Mouse (Mus musculus) c-Kit-negative CD71-positive TER-119-positive erythroid progenitor cells, embryonic 14.5 days (primary cell): ENCODE measurements around the gene Iah1.

Experiments used
- DNase-seq: peaks from one replicate; pipeline ENCODE4 v3.0.0-alpha.2; 2013; ENCODE audit warnings: low read depth, low spot score

Iah1 gene

DNA sequence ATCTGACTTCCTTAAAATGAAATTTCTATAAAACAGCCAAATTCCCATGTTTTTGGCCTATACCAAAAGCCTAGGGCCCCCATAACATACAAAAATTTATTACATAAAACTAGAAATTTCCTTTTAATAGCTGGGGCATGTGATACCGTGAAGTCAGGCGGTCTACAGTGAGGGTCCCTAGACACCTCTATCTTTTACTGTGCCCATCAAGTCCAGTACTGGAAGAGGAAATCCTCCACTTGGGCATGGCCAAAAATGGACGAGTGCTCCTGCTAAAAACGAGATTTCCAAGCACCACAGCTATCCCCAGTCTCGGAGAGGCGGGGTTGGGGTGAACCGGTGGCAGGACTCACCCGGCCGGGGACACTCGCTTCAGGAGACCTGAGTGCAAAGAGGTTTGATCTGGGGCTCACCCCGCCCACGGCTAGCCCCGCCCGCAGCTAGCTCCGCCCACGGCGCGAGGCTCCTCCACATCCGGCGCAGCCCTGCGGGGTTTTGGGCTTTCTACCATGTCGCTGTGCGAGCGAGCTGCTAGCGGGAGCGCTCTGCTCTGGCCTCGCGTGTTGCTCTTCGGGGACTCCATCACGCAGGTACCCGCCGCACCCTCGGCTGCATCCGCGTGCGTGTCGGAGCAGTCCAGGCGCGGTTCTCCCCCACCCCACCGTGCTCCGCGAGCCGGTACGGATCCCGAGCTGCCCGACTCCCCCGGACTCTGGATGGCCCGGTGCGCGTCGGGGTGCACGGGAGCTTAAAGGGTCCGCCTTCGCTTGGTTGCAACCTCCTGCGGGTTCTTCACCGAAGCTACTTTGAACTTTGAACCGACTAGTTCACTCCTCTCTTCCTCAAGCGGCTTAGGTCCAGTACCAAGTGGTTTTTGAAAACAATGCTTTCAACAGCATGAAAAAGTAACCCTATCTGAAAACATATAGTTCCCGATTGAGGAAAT is at the start of gene Iah1:
TSS of gene Iah1 (plus strand) at position 467 of the 946 bp plus-strand sequence.
- DNase-seq = peak; percentile 59

DNA sequence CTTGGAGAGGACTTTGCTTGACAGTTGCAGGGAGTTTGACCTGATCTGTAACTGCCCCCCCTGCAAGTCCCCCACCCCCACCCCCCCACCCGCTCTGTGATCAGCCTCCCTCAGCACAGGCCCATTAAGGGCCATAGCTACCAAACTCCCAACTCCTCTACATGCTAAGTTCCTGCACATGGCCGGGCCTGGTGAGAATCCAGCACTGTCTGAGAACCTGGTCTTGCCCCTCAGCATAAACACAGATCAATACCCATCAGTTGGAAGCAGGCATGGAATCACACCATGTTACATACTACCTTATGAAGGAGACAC is 49.4 kb upstream of the Iah1 start:
- DNase-seq = no peak

DNA sequence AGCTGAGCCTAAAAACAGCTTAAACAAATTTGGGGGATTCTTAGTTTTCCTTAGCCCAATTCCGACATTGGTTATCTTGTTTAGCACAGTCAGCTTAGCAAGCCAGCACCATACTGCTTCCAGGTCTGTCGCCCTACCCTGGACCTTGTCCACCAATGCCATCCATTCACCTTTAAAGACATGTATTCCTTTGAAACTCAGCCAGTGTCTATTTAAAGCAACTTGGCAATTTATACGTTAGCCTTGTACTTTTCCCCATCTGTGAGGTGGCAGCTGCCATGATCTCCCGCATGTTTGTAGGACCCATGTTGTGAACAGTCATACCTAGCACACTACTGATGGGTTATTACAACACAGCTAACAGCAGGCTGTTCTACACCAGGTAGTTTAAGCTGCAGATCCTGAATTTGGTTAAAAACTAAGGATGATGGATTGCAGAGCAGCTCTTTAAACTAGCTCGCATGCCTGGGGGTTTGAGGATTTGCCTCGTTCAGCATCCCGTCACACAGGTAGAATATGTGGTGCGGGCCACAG is 48.0 kb upstream of the Iah1 start:
- DNase-seq = no peak

DNA sequence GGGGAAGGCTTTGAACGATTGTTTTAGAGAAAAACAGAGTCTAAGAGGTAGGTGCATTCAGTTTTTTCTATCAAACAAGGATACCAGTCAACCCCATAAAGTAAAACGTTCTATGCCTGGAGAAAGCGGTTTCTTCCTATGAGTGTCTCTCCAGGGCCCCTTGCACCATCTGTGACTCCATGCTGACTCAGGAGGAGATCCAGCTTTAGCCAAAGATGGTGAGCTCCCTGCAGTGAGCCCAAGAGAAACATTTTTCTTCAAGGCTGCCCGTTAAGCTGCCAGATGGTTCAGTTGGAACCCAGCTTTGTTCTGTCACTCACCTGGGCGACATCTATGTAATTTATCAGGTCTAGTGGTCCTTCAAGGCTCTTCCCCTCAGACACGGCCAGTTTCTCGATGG is 41.7 kb upstream of the Iah1 start:
- DNase-seq = no peak

DNA sequence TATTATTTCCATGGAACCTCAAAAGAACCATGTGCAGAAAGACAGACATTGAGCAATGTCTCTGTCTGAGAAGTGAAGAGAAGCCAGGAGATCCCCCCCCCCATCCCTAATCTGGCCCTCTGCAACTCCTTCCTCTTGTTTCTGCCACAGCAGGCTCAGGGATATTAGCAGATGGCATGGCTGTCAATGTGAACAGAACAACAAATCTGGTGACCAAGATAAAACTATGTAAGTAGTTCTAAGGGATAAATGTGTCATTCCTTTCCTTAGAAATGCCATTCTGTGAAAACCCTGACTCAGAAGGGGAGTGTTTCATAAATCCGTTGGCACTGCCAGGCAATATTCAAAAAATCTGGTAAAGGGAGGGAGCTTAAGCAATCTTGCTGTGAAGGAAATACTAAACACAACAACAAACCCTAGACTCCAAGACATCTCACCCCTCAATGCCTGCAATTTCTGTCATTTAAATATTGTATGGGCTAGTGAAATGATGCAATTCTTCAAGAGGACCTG is 38.8 kb upstream of the Iah1 start:
- DNase-seq = no peak

DNA sequence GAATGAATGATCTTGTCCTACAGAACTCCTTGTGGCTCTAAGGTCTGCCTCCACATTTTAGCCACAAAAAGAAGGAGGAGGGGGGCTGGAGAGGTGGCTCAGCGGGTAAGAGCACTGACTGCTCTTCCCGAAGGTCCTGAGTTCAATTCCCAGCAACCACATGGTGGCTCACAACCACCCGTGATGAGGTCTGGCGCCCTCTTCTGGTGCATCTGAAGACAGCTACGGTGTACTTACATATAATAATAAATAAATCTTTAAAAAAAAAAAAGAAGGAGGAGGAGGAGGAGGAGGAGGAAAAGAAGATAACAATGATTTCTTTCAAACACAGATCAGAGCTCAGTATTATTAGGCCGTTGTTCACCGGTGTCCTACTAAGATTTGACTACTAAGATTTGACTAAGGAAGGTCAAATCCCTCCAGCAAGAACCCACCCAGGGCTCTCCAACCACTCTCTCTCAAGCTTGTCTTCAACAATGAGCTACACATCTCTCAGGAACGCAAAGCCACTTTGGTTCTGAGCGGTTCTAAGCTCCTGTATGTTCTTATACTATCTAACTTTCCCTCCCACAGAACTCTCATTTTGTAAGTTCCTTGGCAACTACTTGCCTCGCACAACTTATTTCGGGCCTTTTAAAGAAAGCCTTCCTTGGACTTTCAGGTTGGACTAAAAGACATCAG is 31.3 kb upstream of the Iah1 start, which contains the start of gene Cpsf3:
TSS of gene Cpsf3 (plus strand) at position 631 of the 681 bp plus-strand sequence.
- DNase-seq = no peak

DNA sequence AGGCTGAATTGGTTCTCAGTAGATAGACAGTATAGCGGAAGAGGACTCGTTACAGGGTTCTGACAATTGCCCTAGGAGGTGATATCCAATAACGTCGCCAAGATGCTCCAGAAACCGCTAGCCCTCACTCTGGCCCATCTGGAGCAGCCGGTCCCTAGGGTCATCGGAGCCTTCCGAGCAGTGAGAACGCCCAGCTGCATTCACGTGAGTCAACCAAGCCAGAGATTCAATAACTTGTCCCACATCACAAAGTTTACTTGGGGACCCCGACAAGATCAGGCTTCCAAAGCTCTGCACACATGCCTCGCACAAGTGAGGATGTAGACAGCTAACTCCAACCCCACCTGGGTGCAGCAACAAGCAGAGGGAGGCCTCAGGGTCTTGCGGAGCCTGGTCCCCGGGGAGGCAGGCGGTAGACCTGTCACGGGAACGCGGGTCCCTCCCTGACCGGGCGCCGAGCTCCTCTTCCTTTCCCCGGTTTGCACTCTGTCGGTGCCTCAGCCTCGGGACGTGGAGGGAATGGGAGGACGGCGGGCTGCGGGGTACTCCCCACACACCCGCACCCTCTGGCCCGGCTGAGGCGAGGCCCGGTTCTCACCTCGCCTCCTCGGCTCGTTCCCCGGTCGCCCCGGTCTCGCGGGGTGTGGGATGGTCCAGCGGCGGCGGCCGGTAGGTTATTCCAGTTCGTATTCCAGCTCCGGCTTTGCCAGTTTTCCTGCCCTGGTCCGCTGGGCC is 30.5 kb upstream of the Iah1 start:
- no peak for DNase-seq

DNA sequence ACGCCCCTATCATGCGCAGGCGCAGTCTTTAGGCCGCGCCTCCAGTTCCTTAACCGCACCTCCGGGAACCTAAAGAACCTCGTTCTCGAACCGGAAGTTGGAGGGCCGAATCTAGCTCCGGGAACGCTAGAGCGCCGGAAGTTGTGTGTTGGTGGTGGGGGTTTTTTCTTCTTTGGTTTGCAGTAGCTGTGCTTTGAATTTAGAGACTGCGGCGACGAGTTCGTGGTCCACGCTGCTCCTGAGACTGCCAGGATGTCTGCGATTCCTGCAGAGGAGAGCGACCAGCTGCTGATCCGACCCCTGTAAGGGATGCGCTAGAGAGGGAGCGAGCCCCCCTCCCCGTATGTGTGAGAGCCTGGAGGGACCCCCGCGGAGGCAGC is 30.0 kb upstream of the Iah1 start, which contains the start of gene Itgb1bp1:
TSS of gene Itgb1bp1 (minus strand) at position 42 of the 380 bp plus-strand sequence.
- peak; percentile 96 for DNase-seq

DNA sequence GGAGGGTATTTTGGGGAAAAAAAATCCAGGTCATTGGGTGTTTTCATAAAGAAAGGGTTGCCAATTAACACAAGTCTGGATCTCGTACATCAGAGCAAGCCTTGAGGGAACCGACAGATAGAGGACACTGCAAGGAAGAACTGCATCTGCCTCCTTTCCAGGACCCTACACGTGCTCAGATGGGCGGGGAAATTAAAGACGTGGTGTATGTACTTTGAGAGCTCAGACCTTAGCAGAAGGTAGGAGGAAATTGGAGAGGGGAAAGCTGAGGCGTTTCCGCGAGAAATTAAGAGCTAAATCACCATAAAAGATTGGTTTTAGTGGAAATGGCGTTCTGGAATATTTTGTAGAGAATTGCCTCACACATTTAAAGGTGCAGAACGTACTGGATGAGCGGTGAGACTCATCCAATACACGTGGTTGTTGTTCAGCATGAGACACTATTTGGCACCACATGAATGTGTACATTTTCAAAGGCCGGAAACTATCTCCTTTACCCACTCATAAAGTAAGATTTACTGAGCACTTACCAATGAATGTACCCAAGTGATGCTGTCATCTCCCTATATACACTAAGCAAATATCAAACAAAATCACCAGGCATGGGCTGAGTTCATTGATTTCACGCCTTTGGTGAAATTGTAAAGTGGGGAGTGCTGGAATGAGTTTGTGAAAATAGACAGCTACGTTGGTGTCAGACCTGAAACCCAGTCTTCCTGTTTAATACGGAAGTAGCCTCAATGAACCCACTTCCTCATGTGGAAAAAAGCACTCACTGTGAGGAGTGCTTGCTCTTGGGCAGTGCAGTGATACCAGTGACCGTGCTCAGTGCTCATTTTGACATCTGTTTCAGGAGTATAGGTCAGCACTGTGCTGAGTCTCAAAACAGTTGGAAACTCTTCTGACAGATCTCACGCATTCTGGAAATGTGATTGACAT is 29.2 kb upstream of the Iah1 start:
- peak; percentile 20 for DNase-seq

DNA sequence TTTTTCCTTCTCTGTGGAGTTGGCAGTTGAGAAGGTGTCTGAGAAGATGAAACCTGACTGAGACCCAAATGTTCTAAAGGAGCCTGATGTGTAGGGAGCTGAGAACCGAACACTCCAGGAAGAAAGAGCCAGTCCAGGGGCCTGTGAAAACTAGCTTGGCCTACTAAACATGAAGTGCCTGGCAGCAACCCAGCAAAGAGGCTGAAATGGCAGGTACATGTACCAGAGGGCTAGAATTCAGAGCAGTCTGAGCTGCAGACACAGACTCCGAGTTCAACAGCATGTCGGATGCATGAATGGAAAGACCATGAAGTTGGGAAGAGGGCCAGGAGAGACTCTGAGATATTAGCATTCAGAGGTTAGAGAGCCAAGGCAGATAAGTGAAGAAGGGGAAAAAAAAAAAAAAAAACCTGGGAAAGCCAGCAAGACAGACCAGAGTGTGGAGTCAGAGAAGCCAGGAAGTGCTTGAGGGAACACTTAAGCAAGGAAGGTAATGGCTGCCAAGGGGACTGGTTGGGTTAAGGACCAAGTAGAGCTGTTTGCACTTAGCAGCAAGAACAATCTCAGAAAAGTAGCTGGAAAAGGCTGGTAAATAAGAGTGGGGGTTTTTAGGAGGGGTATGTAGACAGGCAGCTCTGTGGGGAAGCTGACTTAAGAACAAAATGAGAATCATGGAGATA is 27.3 kb upstream of the Iah1 start:
- DNase-seq = no peak

DNA sequence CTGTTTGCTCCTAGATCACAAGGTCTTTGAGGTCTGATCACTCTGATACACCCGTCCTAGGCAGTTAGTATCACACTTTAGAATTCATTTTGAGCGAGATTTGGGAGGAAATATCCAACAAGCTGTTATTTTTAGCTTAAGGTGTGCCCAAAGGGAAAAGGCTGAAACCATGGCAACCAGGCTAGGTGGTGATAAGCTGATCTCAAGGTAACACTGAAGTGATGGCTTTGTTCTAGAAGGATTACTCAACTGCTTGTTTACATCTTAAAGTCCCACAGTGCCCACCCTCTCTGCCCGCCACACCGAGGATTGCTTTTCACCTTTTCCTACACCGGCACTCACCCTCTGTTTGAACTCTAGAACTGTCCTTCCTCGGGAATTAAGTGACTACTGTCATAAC is 26.5 kb upstream of the Iah1 start:
- no peak for DNase-seq

DNA sequence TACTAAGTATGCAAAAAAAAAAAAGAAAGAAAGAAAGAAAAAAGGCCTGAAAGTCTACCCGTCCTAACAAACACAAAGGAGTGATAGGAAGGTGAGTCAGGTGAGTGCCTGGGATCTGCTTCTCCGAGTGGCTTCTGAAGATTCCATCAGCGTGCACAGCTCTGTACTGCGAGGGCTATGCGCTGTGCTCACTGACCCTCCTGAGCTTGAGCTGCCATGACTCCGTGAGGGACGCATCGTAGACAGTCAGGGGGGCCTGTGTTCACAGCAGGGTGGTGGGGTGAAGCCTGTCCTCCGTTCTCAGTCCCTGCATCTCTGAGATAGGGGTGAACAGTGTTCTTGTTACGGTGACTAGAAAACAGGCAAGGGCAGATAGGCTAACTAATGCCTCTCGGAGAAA is 17.3 kb upstream of the Iah1 start:
- no peak for DNase-seq

DNA sequence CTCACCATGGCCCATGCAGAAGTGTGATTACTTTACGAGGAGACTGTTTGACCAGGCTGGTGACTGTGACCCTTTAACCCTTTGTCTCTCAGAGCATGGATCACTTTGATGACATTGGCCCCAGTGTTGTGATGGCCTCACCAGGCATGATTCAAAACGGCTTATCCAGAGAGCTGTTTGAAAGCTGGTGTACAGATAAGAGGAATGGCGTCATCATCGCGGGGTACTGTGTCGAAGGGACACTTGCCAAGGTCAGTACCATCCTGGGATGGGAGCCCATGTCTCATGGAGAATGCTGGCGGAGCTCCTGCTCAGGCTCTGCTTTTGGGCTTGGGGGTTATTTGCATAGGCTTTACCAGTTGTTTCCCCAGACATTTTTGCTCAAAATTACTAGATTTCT is 14.9 kb upstream of the Iah1 start:
- DNase-seq = no peak

DNA sequence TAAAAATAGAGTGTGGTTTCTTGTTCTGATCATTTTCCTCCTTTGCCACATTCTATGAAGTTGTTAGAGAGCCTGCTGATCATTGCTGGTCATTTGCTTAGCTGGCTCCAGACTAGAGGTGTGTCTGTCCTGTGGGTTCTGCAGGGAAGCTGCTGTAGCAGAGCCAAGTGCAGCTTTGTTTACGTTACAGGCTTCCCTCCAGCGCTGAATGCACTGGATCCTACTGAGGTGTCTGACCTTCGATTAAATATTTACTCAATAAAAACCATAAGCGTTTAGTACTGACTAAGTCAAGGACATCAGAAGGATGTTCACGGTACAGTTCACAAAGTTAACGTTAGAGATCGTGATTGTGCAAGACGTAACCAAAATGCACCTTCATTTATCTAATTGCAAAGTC is 14.3 kb upstream of the Iah1 start:
- no peak for DNase-seq

DNA sequence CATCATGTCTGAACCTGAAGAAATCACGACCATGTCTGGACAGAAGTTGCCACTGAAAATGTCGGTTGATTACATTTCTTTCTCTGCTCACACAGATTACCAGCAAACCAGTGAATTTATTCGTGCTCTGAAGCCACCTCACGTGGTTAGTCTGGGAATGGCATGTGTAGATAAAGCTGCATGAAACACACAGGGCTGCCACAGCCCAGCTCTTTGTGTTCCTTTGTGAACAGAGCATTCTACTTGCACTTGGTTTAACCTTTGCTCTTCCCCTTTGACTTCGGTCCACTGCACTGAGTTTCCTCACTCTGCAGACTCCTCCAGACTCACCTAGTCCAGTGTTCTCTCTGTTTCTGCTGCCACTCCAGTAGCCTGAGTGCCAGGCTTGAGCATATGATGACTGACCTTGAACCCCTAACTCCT is 13.8 kb upstream of the Iah1 start:
- no peak for DNase-seq

DNA sequence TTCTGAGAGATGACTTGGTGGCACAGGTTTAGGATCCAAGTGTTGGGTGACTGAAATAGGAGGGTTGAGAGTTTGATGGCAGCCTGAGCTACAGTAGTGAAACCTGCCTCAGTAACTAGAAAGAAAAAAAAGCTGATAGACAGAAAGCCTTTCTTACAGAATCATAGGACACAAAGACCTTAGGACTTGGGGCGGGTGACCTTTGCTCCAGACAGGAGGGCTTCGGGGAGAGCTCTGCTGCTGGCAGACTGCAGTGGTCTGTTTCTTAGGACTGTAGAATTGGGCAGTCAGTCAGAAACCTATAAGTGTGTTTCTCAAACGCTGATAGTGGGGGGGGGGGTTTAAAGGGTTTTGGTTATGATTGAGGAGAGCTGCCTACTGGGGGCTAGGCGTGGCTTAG is 10.4 kb upstream of the Iah1 start:
- no peak for DNase-seq

DNA sequence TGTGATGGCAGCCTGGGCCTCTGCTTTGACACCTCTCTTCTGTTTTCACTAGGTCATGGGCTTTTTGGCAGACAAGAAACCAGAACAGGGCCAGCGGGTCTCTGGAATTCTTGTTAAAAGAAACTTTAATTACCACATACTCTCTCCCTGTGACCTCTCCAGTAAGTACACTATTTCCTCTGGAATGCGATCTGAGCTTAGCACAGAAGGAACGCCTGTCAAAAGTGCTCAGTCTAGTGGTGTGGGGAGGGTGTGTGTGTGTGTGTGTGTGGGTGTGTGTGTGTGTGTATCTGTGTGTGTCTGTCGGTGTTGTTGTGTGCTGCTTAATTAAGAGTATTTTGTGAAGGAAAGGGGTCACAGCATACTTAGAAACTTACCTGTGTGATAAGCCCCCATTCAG is 9.5 kb upstream of the Iah1 start:
- DNase-seq = no peak

DNA sequence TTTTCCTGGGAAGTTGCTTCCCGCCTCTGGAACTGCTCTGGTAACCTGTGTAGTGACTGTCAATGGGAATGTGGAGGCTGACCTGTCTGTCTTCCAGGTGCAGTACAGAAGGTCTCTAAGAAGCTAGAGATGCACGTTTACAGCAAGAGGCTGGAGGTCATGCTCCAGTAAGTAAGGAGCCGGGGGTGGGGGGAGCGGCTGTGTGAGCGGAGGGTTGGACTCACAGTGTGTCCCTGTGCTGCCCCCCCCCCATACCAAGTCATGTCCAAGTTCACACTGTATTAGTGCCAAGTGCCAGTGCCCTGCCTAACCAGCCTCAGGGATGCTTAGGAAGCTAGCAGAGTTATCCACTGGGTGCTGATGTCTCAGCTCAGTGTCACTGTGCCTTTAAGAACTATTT is 4.0 kb upstream of the Iah1 start:
- no peak for DNase-seq

DNA sequence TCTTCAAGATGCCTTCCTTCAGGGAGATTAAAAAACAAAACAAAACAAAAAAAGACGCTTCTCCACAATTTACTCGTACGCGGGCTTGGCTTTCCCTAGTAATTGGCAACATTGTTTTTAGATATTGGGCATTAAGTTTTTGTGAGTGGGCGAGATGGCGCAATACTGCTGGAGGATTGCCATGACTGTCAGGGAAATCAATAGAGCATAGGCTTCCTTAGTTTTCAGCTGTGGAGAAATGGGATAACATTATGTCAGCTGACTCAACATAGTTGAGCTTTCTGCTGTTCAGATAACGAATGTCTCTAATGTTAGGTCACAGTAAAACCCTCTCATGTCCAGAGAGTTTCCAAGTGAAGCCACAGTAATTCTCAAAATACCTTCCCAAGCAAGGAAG is 678 bp downstream of the Iah1 start:
- DNase-seq = no peak
